Mouse (Mus musculus) adrenal gland, postnatal 14 days (tissue): ENCODE data around the gene Sfxn2. TPM values are rescaled to one million over a fixed set of nuclear protein-coding genes. Genes with fewer than 3 reads are reported as not detected.
"Not testable (repeated sequence)": the region's sequence is repeated elsewhere in the genome, so short reads cannot be mapped to it uniquely, and the experiment has no call there.

Experiments
- DNase-seq: peaks from one replicate; pipeline ENCODE4 v3.0.0; 2021; ENCODE audit warnings: mixed read lengths
- total RNA-seq: library from RNA; stranded (reverse); gene quantifications from 2 replicates; pipeline ENCODE4 v1.2.3, GENCODE M21; 2021

Gene Sfxn2
- total RNA-seq, 1 experiment from 2014 or later: 12.7 TPM

- no peak for DNase-seq
Observed at GRCm38 (mm10) chr19:46538213-46538612, 35.0 kb upstream of the Sfxn2 start.

- DNase-seq: no peak
Observed at GRCm38 (mm10) chr19:46542750-46543149, 30.4 kb upstream of the Sfxn2 start.

- DNase-seq: no peak
Observed at GRCm38 (mm10) chr19:46547565-46547964, 25.6 kb upstream of the Sfxn2 start.

GRCm38 (mm10) chr19:46548110-46548509, 25.1 kb upstream of the Sfxn2 start:
- no peak for DNase-seq

GRCm38 (mm10) chr19:46550385-46550784, 22.8 kb upstream of the Sfxn2 start:
- DNase-seq: no peak

- DNase-seq: no peak
Observed at GRCm38 (mm10) chr19:46552496-46552895, 20.7 kb upstream of the Sfxn2 start.

GRCm38 (mm10) chr19:46553541-46553955, 19.6 kb upstream of the Sfxn2 start:
- DNase-seq: peak; percentile 67

GRCm38 (mm10) chr19:46558009-46558408, 15.2 kb upstream of the Sfxn2 start:
- DNase-seq: no peak

- DNase-seq: no peak
Observed at GRCm38 (mm10) chr19:46558631-46559030, 14.5 kb upstream of the Sfxn2 start.

- DNase-seq: peak; percentile 79
Observed at GRCm38 (mm10) chr19:46562132-46562531, 11.0 kb upstream of the Sfxn2 start.

- DNase-seq: no peak
Observed at GRCm38 (mm10) chr19:46562581-46563515, 10.3 kb upstream of the Sfxn2 start.

GRCm38 (mm10) chr19:46563603-46564002, 9.6 kb upstream of the Sfxn2 start:
- no peak for DNase-seq

GRCm38 (mm10) chr19:46564043-46564462, 9.1 kb upstream of the Sfxn2 start:
- DNase-seq: no peak

- not testable (repeated sequence) for DNase-seq
Observed at GRCm38 (mm10) chr19:46571211-46571877, 1.8 kb upstream of the Sfxn2 start.

GRCm38 (mm10) chr19:46571878-46572244, 1.3 kb upstream of the Sfxn2 start:
- no peak for DNase-seq

GRCm38 (mm10) chr19:46572548-46572947, 617 bp upstream of the Sfxn2 start:
- no peak for DNase-seq

- no peak for DNase-seq
Observed at GRCm38 (mm10) chr19:46573990-46574389, 825 bp downstream of the Sfxn2 start.

- DNase-seq: no peak
Observed at GRCm38 (mm10) chr19:46575196-46575595, 2.0 kb downstream of the Sfxn2 start.

GRCm38 (mm10) chr19:46587823-46588508, 14.8 kb downstream of the Sfxn2 start:
- DNase-seq: peak; percentile 95

GRCm38 (mm10) chr19:46591575-46591974, 18.4 kb downstream of the Sfxn2 start:
- no peak for DNase-seq

GRCm38 (mm10) chr19:46592751-46593439, 19.7 kb downstream of the Sfxn2 start:
- DNase-seq: no peak

- DNase-seq: no peak
Observed at GRCm38 (mm10) chr19:46598187-46598586, 25.0 kb downstream of the Sfxn2 start.
